Mouse (Mus musculus): ENCODE results near the gene Cx3cr1. TPM values are rescaled to one million over a fixed set of nuclear protein-coding genes. Genes with fewer than 3 reads are reported as not detected.
A peak's percentile ranks its signal among the peaks of the same experiment; 100 is the strongest.
"Not testable (repeated sequence)": the region's sequence is repeated elsewhere in the genome, so short reads cannot be mapped to it uniquely, and the experiment has no call there.

Gene Cx3cr1
- total and polyA plus RNA-seq, 3 experiments: 1.2 to 4.4 (median 3.7) TPM

DNA sequence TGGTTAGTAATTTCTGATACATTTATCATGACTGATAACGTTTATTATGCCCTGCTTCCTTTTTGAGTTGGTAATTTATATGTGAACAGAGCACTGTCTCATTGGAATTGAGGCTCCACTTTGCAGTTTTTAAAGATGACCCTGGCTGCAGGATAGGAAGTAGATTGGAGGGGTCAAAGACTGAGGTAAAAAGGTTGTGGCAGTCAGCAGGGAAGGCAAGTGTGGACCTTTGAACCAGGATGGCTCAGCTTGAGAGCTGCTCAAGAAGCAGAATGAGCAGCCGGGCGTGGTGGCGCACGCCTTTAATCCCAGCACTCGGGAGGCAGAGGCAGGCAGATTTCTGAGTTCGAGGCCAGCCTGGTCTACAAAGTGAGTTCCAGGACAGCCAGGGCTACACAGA is 43.8 kb upstream of the Cx3cr1 start:
- TF ChIP-seq EP300 (IDR thresholded peaks at IDR 0.05; ENCODE audit: insufficient read depth, low read depth, low read length): no peak
- TF ChIP-seq CTCF (IDR thresholded peaks at IDR 0.05): no peak
- TF ChIP-seq POLR2A (IDR thresholded peaks at IDR 0.05; ENCODE audit: insufficient read depth, low read depth, low read length): no peak
- Histone ChIP-seq H3K4me3 (no peak overlapping the region), H3K79me2 (replicated peaks; ENCODE audit: control insufficient read depth, insufficient read depth, low read length) (peaks cover 6% of the 10 kb centered on the region), H3K9ac (ENCODE audit: low read depth, low read length) (no peak overlapping the region), H3K36me3 (ENCODE audit: control insufficient read depth, insufficient read depth, low read length) (no peaks in the 10 kb centered on the region), H3K27ac (no peak overlapping the region), H3K4me1 (ENCODE audit: control insufficient read depth, insufficient read depth, low read length) (peaks cover 2% of the 10 kb centered on the region; the same call in 1 of the 2 replicates), H3K27me3 (ENCODE audit: control insufficient read depth, insufficient read depth, low read length) (no peaks in the 10 kb centered on the region)
- intact Hi-C loops (cut with DNase I): no loop called here
- DNase-seq: no peak
- 93% methylated on average over 7 of the region's 7 CpGs for WGBS

DNA sequence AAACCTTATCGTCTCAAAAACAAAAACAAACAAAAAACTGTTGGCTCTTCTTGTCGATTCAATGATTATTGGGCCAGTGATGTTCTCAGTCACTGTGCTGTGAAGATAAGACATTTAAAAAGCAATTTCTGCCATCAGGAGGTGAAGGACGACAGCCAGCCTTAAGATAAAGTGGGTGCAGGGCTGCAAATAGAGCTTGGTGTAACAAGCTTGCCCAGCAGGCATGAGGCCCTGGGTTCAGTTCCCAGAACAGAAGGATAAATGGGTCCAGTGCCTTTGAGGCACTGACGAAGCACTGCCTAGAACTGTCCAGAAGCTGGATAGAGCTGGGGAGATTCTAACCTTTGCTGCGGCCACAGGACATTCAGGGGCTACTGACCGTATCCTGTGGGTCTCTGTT is 42.8 kb upstream of the Cx3cr1 start:
- H3K9ac ChIP-seq (ENCODE audit: low read depth, low read length): no peak overlapping the region
- H3K79me2 ChIP-seq (replicated peaks; ENCODE audit: control insufficient read depth, insufficient read depth, low read length): peaks cover 6% of the 10 kb centered on the region
- peaks cover 2% of the 10 kb centered on the region; the same call in 1 of the 2 replicates for H3K4me1 ChIP-seq (ENCODE audit: control insufficient read depth, insufficient read depth, low read length)
- WGBS: 89% methylated on average over 6 of the region's 6 CpGs
- no peak for TF ChIP-seq EP300 (IDR thresholded peaks at IDR 0.05; ENCODE audit: insufficient read depth, low read depth, low read length)
- no peak for TF ChIP-seq CTCF (IDR thresholded peaks at IDR 0.05)
- no peak for TF ChIP-seq POLR2A (IDR thresholded peaks at IDR 0.05; ENCODE audit: insufficient read depth, low read depth, low read length)
- no peak overlapping the region for H3K4me3 ChIP-seq
- intact Hi-C loops (cut with DNase I): no loop called here
- H3K27me3 ChIP-seq (ENCODE audit: control insufficient read depth, insufficient read depth, low read length): no peaks in the 10 kb centered on the region
- no peak for DNase-seq
- no peaks in the 10 kb centered on the region for H3K36me3 ChIP-seq (ENCODE audit: control insufficient read depth, insufficient read depth, low read length)
- no peak overlapping the region for H3K27ac ChIP-seq

DNA sequence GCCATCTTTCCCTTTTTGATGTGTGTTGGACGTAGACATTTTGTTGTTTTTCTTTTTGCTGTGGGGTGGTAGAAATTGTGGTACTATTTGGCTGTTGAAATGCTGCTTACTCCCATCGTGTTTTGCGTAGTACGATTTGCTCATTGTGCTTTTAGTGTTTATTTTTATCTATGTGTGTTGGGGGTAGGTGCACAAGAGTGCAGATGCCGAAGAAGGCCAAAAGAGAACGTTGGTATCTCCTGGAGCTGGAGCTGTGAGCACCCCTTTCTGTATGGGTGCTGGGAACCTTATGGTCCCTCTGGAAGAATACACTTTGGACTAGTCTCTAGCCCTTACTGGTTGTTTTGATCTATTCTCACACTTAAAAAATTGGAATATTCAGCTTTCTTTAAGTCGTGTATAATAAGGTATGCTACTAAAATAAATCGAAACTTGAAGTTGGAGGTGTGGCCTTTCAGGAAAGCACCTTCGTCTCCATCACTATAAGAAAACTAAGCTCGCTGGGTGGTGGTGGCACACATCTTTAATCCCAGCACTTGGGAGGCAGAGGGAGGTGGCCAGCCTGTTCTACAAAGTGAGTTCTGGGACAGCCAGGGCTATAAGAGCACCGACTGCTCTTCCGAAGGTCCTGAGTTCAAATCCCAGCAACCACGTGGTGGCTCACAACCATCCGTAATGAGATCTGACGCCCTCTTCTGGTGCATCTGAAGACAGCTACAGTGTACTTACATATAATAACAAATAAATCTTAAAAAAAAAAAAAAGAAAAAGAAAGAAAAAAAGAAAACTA is 41.7 kb upstream of the Cx3cr1 start:
- no peaks in the 10 kb centered on the region for H3K27me3 ChIP-seq (ENCODE audit: control insufficient read depth, insufficient read depth, low read length)
- H3K27ac ChIP-seq: peak overlapping the region; percentile 99
- peaks cover 2% of the 10 kb centered on the region; the same call in 1 of the 2 replicates for H3K4me1 ChIP-seq (ENCODE audit: control insufficient read depth, insufficient read depth, low read length)
- no peak for DNase-seq
- intact Hi-C loops (cut with DNase I): no loop called here
- no peak overlapping the region for H3K9ac ChIP-seq (ENCODE audit: low read depth, low read length)
- H3K36me3 ChIP-seq (ENCODE audit: control insufficient read depth, insufficient read depth, low read length): no peaks in the 10 kb centered on the region
- TF ChIP-seq POLR2A (IDR thresholded peaks at IDR 0.05; ENCODE audit: insufficient read depth, low read depth, low read length) (no peak), EP300 (IDR thresholded peaks at IDR 0.05; ENCODE audit: insufficient read depth, low read depth, low read length) (no peak), CTCF (IDR thresholded peaks at IDR 0.05) (no peak)
- WGBS: 72% methylated on average over 15 of the region's 15 CpGs
- H3K4me3 ChIP-seq: peak overlapping the region; percentile 99
- H3K79me2 ChIP-seq (replicated peaks; ENCODE audit: control insufficient read depth, insufficient read depth, low read length): peaks cover 6% of the 10 kb centered on the region

- peak; percentile 94 to 95 for DNase-seq
- Histone ChIP-seq H3K4me3 (peak within 1 kb of the TSS; percentile 99), H3K9ac (ENCODE audit: low read depth, low read length) (peak within 1 kb of the TSS; percentile 86), H3K4me1 (ENCODE audit: control insufficient read depth, insufficient read depth, low read length) (peaks cover 2% of the 10 kb centered on the region; the same call in 1 of the 2 replicates), H3K27ac (peak within 1 kb of the TSS; percentile 99), H3K36me3 (ENCODE audit: control insufficient read depth, insufficient read depth, low read length) (no peaks in the 10 kb centered on the region), H3K79me2 (replicated peaks; ENCODE audit: control insufficient read depth, insufficient read depth, low read length) (peaks cover 6% of the 10 kb centered on the region), H3K27me3 (ENCODE audit: control insufficient read depth, insufficient read depth, low read length) (no peaks in the 10 kb centered on the region)
- WGBS: 1% methylated on average over 62 of the region's 62 CpGs
- intact Hi-C loops (cut with DNase I): loop anchor here (1.0 kb wide), 1 partner anchor 17 kb away; the partner anchor contains the start of gene Rpsa
- peak; percentile 78 for TF ChIP-seq EP300 (IDR thresholded peaks at IDR 0.05; ENCODE audit: insufficient read depth, low read depth, low read length)
- peak; percentile 83 for TF ChIP-seq POLR2A (IDR thresholded peaks at IDR 0.05; ENCODE audit: insufficient read depth, low read depth, low read length)
- TF ChIP-seq CTCF (IDR thresholded peaks at IDR 0.05): peak; percentile 93
Measured at GRCm38 (mm10) chr9:120110211-120111018, 40.7 kb upstream of the Cx3cr1 start, which contains the start of gene Slc25a38. Gene Slc25a38, plus strand, starts transcription at chr9:120110374.

GRCm38 (mm10) chr9:120108953-120109352 is 39.3 kb upstream of the Cx3cr1 start:
- intact Hi-C loops (cut with DNase I); H3K4me1 ChIP-seq (ENCODE audit: control insufficient read depth, insufficient read depth, low read length): not testable (repeated sequence)
- WGBS: 92% methylated on average over 12 of the region's 12 CpGs

DNA sequence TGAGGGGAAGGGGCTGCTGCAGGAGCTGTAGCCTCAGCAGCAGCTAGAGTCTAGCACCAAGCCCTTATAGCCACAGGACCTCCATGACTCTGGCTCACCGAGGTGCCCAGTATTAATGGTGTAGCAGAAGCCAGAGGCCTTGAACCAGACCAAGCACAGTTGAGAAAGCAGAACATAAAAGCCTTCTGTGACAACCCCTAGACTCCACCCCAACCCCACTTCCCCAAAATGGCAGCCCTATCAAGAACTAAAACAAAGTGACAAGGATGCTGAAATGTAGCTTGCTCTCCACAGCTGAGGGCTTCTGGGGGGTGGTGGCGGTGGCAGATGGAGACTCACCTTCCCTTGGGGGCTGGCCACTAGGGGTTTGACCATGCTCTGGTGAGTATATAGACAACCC is 31.5 kb upstream of the Cx3cr1 start:
- no peaks in the 10 kb centered on the region for H3K27me3 ChIP-seq (ENCODE audit: control insufficient read depth, insufficient read depth, low read length)
- no peaks in the 10 kb centered on the region for H3K36me3 ChIP-seq (ENCODE audit: control insufficient read depth, insufficient read depth, low read length)
- no peak overlapping the region for H3K9ac ChIP-seq (ENCODE audit: low read depth, low read length)
- H3K4me1 ChIP-seq (ENCODE audit: control insufficient read depth, insufficient read depth, low read length): no peaks in the 10 kb centered on the region
- no peaks in the 10 kb centered on the region for H3K79me2 ChIP-seq (replicated peaks; ENCODE audit: control insufficient read depth, insufficient read depth, low read length)
- no peak overlapping the region for H3K4me3 ChIP-seq
- WGBS: 80% methylated on average over 2 of the region's 2 CpGs
- intact Hi-C loops (cut with DNase I): no loop called here
- DNase-seq: no peak
- no peak overlapping the region for H3K27ac ChIP-seq
- TF ChIP-seq EP300 (IDR thresholded peaks at IDR 0.05; ENCODE audit: insufficient read depth, low read depth, low read length): no peak
- TF ChIP-seq POLR2A (IDR thresholded peaks at IDR 0.05; ENCODE audit: insufficient read depth, low read depth, low read length): no peak
- TF ChIP-seq CTCF (IDR thresholded peaks at IDR 0.05): no peak

More at GRCm38 (mm10) chr9:120108953-120109352, 39.3 kb upstream of the Cx3cr1 start:
- not testable (repeated sequence) for H3K36me3 ChIP-seq (ENCODE audit: control insufficient read depth, insufficient read depth, low read length); H3K27ac ChIP-seq; H3K4me3 ChIP-seq; DNase-seq; H3K9ac ChIP-seq (ENCODE audit: low read depth, low read length); H3K79me2 ChIP-seq (replicated peaks; ENCODE audit: control insufficient read depth, insufficient read depth, low read length); H3K27me3 ChIP-seq (ENCODE audit: control insufficient read depth, insufficient read depth, low read length)
